Mouse (Mus musculus) right cerebral cortex, postnatal 25 days (tissue): Measurements from ENCODE around the gene Arhgap15.

Experiments used
- DNase-seq: peaks from one replicate; pipeline ENCODE4 v3.0.0; 2022

The Arhgap15 gene

DNA sequence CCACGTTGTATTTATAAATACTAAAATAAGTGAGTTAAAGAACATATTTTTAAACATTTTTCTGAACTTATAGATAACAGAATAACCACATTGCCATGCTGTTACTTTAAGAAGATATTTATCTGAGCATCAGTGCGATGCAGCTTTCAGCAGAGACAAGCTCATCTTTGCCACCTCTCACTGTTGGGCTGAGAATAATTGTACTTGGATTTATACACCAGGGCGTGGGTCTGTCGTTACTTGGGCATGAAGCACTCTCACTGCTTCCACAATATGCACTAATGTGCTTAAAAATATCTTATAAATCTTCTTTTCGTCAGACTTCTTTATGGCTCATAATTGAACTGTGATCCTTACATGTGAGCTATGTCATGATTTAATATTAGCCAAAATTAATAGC lies 372.5 kb downstream of the Arhgap15 start:
- DNase-seq, result no peak

DNA sequence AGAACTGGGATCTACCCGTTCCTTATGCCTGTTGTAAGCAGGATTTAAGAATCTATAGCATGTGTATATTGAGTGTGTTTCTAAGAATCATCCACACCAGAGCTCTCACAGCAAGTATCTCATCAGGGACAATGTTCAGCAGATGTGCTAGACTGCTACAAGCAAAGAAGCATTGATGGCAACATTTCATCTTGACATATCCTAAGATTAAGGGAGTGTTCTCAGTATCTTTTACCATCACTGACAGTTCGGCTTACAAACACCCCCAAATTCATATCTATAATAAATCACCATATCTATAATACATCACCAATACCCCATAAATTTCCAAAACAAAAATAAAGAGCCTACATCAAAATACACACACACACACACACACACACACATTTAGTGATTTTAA lies 374.6 kb downstream of the Arhgap15 start:
- no peak for DNase-seq

GRCm38 (mm10) chr2:44124093-44124492 lies 375.5 kb downstream of the Arhgap15 start:
- no peak for DNase-seq

DNA sequence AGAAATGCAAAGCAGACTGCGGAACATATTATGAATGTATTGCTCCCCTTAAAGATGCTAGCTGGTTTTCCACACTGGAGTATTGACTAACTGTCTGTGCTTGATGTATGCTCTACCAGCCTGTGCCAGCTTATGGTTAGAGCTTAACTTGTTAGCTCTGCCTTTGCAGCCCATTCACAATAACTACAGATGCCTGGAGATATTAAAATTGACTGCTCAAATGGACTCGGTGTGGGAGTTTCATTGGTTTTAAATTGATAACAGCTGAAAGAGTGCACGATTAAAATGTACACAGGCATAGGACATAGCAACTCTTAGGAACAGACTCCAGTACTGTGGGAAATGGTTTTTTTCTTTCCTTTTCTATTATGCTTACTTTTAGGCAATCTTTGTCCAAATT lies 376.1 kb downstream of the Arhgap15 start:
- DNase-seq, result no peak

- no peak for DNase-seq
Observed at GRCm38 (mm10) chr2:44126044-44126695, 377.5 kb downstream of the Arhgap15 start.

DNA sequence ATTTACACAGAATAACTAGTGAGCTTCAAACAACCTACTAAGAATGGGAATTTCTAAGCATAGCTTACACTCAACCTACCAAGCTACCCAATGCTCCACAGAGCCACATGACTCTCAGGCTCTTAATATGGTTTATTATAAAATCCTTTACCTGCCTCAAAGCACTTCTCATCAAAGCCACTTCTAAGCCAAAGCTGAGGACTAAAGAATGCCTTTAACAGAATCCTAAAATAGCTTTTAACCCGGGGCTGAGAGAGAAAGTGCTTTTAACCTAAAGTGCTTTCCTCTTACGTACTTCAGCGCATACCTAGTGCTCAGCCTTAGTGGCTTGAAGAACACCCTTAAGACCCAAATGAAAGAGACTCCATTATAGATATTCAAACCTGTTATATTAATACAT lies 380.9 kb downstream of the Arhgap15 start:
- no peak for DNase-seq

DNA sequence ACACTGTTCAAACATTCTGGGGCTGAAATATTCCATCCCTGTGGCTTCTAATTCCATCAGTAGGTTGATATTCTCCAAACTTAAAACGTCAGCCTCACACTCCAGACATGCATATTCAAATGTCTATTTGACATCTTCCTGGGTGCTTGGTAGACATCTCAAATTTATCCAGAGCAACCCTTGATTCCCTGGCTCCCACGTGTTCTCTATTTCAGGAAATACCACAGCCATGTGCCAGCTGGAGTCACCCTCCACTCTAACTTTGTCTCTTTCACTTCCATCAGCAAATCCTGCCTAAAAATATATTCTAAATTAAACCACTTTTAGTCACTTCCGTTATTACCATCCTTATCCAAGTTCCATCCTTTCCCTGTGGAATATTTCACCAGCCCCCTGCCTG lies 382.6 kb downstream of the Arhgap15 start:
- peak; percentile 23 for DNase-seq

DNA sequence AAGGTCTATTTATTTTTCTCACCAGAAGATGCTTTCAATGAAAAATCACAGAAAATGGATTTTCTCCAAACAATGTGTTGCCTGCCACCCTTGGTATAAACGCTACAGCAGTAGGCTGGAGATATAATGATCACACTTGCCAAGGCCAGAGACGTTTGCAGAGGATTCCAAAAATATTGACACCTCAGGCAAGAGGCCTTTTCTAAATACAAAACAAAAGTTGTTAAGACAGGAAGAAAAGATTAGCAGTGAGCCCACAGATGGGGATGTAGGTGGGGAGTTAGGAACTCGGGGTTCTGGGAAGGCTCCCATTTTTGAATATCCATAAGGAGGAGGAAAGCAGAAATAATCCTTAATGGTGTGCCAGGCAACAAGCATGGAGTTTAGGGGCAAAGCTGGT lies 386.2 kb downstream of the Arhgap15 start:
- DNase-seq, result no peak

- no peak for DNase-seq
Observed at GRCm38 (mm10) chr2:44140455-44140854, 391.8 kb downstream of the Arhgap15 start.

DNA sequence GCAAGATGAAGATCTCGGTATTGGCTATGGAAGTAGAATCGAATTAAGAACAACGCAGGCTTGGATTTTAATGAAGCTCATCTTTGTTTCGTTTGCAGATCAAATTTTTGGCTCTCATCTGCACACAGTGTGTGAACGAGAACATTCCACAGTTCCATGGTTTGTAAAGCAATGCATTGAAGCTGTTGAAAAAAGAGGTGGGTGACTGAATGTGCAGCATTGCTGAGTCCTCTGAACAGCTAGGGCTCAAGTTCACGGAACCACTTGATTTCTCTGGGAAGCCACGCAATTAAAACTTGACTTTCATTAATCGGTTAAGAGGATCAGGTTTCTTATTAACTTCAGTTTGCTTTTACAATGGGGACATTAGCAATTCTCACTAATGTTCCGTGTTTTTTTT lies 393.5 kb downstream of the Arhgap15 start:
- no peak for DNase-seq

DNA sequence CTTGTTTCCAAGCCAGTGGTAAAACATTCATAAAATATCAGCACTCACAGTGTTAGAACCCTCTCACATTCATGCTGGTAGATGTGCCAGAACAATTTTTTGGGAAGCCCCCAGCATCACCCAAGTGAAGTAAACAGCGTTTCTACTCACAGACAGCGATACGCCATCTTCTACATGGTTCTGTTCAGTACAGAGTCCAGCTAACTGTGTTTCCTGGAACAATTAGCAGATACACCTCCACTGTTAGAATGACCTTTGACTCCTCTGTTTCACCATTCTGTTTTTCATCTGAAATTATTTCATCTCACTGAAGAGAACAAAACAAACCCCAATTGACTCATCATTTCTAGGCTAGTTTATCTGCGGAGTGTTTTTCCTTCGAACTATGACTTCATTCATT lies 394.0 kb downstream of the Arhgap15 start:
- no peak for DNase-seq

DNA sequence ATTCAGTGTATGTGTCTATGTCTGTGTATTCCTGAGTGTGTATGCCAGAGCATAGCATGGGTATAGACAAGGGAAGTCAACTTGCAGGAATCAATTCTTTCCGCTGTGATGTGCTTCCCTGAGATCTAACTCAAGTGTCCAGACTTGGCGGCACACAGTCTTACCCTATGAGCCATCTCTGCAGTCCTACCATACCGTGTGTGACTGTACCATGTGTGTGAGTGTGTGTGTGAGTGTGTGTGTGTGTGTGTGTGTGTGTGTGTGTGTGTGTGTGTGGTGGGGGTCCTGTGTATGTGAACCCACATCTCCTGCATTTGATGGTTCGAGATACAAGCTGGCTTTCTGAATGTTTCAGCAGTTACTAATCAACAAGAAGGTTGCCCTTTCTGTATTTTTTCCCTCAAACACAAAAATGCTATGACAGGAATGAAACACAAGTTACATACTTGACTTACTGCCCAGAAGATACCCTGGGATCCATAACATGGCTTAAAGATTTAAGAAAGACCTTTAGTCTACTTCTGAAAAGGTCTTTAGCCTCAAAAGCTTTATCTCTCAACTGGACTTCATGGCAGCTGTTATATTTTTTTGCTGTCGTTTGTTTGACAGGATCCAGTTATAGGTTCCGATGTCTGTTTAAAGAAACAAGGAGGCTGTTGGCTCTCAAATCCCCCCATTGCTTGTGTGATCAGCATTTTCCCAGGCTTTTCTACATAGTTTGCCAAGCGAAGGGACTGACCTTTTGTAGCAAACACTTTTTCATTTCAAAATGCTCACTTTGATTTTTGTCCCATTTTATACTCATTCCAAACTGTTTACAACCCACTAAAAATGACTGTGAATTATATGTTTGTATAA lies 397.7 kb downstream of the Arhgap15 start:
- no peak for DNase-seq

DNA sequence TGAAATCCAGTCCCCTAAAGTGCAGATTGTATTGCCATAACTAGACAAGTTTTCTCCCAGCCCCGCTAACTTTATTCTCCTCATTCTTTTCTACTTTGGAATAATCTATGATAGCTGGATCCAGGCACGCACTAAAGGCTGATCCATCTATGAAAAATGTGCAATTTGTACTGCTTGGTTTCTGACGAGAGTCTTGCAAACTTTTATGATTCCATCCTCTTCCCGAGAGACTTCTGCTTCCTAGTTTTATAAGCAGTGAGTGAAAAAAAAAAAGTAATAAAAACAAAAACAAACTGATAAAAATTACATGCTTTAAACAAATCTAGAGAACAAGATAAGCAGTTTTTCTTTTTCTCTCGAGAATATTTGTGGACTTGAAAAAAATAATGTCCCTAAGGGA lies 398.9 kb downstream of the Arhgap15 start:
- no peak for DNase-seq

DNA sequence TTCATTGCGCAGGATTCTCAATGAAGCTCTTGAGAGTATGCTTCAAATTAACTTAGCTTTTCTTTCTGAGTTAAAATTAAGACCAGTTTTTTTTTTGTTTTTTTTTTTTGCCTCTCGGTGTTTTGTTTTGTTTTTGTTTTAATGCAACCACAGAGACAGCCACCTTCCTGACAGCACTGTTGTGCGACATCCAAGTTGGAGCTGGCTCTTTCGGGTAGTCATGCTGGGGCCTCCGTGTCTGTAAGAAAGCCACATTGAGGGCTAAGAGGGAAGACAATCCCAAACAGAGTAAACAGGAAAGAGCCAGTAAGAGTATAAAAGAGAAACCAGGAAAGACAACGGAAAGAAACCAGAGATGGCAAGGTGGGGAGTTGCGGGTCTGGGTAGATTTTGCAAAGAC lies 399.3 kb downstream of the Arhgap15 start:
- DNase-seq, result no peak

DNA sequence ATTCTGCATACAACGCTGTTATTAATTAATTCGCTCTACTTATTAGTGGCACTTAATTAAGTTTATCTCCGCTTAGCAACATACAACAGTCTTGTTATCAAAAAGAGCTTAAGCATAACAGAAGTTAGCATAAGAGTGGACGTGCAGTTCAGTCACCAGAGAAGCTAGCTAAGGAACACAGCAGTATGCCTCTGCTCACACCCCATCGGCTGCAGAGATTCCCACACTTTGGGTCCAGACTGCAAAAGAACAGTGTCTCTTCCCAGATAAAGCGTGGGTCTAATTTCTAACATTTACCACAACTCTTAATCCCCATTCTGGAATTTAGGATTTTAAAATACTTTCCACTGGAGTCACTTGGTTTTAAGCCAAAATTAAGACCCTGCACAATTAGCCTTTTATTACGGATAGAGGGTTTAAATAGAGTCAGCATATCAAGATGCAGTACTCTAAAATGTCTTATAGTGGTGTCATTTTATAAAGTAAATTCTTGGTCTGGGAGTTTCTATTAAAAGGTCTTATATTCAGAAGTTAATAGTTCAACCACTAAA lies 400.0 kb downstream of the Arhgap15 start:
- no peak for DNase-seq

DNA sequence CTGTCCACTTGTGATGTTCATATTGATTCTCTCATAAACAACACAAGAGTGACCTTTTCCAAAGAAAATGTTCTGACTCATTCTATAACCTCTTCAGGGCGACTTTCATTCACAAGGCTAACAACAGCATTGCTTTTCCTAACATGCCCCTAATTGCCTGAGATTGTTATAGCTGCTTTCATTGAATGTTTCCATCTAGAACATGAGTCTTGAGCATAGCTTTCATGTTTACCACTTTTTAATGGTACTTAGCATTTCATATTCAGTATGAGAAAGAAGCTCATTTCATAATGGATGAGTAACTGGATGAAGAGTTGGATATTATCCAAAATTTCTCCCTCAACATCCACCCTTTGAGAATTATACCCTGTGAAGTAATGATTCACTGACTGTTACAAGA lies 403.7 kb downstream of the Arhgap15 start:
- DNase-seq, result no peak

GRCm38 (mm10) chr2:44160358-44160757 lies 411.7 kb downstream of the Arhgap15 start:
- no peak for DNase-seq

GRCm38 (mm10) chr2:44165789-44166188 lies 417.2 kb downstream of the Arhgap15 start:
- DNase-seq, result no peak

- DNase-seq, result no peak
Observed at GRCm38 (mm10) chr2:44166716-44167115, 418.1 kb downstream of the Arhgap15 start.

DNA sequence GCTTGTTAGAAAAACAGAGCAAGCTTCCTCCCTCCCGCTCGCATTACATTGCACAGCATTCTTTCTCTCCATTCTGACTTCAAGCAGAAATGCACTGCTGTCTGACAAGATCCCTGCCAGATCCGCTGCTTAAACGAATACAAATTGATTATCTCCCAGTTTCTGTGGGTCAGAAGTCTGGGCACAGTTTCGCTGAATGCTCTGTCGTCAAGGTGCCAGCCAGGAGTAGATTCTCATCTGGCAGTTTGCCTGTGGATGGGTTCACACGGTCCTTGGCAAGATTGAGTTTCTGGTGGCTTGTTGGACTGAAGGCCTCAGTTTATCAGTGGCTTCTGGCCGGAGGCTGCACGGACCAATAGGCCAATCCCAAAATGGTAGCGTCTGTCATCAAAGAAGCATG lies 435.9 kb downstream of the Arhgap15 start:
- no peak for DNase-seq

GRCm38 (mm10) chr2:44190749-44191148 lies 442.1 kb downstream of the Arhgap15 start:
- no peak for DNase-seq

DNA sequence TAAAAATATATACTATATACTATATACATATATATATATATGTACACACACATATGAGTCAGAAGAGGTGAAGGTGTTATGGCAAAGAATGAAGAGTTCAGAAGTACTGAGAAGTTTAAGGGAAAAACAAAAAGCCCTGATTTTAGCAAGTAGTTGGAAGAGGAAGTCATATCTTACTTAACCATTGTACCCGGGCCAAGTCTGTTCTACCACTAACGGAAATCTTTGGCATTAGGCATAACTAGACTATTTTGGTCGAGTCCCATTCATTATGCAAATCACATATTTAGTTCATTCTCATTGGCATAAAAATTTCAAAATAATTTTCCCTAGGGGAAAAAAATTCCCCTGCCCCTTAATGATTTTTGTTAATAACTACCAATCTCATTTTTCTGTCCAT lies 443.4 kb downstream of the Arhgap15 start:
- DNase-seq, result no peak

- peak; percentile 29 for DNase-seq
Observed at GRCm38 (mm10) chr2:44215506-44215905, 466.9 kb downstream of the Arhgap15 start.

DNA sequence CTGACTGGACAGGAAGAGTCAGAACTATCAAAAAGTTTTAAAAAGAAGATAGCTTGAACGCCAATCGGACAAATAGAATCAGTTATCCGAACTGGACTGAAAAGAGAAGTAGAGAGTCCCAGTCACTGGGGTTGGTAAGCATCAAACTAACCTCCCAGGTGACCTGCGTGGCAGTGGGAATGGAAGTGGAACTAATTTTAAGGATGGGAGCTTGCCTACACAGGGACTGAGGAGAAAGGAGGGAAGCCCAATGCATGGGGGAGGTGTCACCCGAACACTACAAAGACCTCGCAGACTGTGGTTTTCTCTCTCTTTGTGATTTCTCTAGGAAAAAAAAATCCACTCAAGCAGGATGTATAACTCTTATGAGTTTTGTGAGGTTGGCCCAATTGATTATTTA lies 469.2 kb downstream of the Arhgap15 start:
- DNase-seq, result no peak
